Mouse (Mus musculus): ENCODE measurements around the gene Bag3. TPM values are rescaled to one million over a fixed set of nuclear protein-coding genes. Genes with fewer than 3 reads are reported as not detected.

Bag3 gene
- polyA plus RNA-seq, 1 experiment from 2014 or later: 12.5 TPM

DNA sequence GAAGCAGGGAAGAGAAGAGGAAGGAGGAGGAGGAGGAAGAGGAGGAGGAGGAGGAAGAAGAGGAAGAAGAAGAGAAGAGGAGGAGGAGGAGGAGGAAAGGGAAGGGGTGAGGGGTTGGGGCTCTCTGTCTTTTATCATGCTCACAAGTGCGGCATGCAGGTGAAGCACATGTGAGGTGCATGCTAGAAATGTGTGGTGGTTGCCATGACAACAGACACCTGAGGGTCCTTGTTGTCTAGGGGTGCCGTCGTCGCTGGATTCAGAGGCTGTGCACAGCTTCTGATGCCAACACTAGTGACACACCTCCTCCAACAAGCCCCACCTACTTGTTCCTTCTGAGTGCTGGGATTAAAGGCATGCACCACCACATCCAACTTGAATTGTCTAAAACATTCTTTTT, 7.1 kb upstream of the Bag3 start:
- WGBS: 64% methylated on average over 4 of the region's 4 CpGs
- Histone ChIP-seq H3K4me1 (replicated peaks; ENCODE audit: control insufficient read depth, insufficient read depth, low read length) (no peaks in the 10 kb centered on the region), H3K27ac (ENCODE audit: low read depth, low read length) (no peak overlapping the region), H3K27me3 (replicated peaks; ENCODE audit: control insufficient read depth, insufficient read depth, low read length) (no peaks in the 10 kb centered on the region), H3K36me3 (ENCODE audit: control insufficient read depth, insufficient read depth, low read length) (no peaks in the 10 kb centered on the region), H3K9me3 (ENCODE audit: control insufficient read depth, low read length) (no peaks in the 10 kb centered on the region), H3K9ac (ENCODE audit: low read depth, low read length) (no peak overlapping the region), H3K4me3 (ENCODE audit: low read depth, low read length) (no peak overlapping the region), H3K4me2 (no peak overlapping the region)
- no peak for DNase-seq (ENCODE audit: low spot score)
- no peak for ATAC-seq (replicated peaks; ENCODE audit: low FRiP score)

DNA sequence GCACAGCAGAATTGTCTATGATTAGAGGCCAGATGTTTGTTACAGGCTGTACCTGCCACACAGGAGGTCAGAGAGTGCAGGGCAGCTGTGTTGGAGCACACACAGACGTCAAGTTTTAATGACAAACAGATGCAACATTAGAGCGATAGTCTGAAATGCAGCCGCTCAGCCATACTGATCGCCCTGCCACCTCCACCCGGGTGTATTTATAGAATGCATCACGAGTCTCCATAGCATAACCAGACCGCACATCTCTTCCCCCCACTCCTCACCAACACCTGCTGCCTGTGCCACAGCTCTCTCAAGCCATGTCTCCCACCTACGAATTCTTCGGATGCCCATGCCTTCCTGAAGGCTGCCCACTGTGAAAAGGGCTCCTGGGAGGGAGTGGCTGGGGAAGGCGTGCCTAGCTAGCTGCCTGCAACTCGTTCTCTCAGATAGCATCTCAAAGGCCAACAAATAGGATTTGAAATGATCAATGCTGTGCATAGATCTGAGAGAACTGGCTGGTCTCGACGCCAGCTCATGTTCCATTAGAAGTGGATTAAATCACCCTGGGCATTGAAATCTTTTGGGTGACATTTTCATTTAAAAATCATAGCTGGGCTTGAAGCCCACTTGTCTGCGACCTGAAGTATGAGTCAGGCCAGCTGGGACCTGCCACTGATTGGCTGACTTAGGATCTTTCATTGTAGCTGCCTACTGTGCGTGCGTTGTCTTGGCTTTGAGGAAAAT, 3.9 kb upstream of the Bag3 start:
- Histone ChIP-seq H3K4me2 (no peak overlapping the region), H3K4me1 (replicated peaks; ENCODE audit: control insufficient read depth, insufficient read depth, low read length) (no peaks in the 10 kb centered on the region), H3K9me3 (ENCODE audit: control insufficient read depth, low read length) (no peaks in the 10 kb centered on the region), H3K36me3 (ENCODE audit: control insufficient read depth, insufficient read depth, low read length) (no peaks in the 10 kb centered on the region), H3K9ac (ENCODE audit: low read depth, low read length) (no peak overlapping the region), H3K4me3 (ENCODE audit: low read depth, low read length) (no peak overlapping the region), H3K27me3 (replicated peaks; ENCODE audit: control insufficient read depth, insufficient read depth, low read length) (no peaks in the 10 kb centered on the region), H3K27ac (ENCODE audit: low read depth, low read length) (no peak overlapping the region)
- no peak for ATAC-seq (replicated peaks; ENCODE audit: low FRiP score)
- WGBS: 72% methylated on average over 16 of the region's 16 CpGs
- DNase-seq (ENCODE audit: low spot score): no peak

DNA sequence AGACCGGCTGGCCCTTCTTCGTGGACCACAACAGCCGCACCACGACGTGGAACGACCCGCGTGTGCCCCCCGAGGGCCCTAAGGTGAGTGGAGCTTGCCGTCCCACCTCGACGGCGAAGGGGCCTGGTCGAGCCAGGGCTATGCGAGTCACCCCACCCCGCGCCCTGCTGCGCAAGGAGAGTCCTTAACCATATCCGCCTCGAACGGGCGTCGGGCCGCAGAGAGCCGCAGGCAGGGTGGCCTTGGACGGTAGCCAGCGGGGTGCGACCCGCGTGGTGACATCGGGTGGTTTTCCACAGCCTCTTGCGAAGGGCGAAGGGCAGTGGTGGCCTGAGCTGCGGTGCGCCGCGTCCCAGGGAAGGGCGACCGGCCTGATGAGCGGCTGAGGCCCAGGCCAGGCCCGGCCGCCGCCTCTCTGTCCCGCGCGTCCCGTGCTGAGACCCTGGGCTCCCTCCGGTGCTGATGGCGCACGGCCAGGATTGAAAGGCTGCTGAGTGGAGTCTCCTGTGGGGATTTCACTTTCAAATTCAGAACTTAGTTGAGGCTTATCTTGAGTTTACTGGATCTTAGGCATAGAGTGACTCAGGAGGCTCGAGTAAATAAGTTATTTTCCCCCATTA, 656 bp downstream of the Bag3 start:
- H3K4me3 ChIP-seq (ENCODE audit: low read depth, low read length): peak overlapping the region; percentile 86
- H3K36me3 ChIP-seq (ENCODE audit: control insufficient read depth, insufficient read depth, low read length): no peaks in the 10 kb centered on the region
- WGBS: under 1% methylated on average over 51 of the region's 51 CpGs
- ATAC-seq (replicated peaks; ENCODE audit: low FRiP score) (peak; percentile 70), DNase-seq (ENCODE audit: low spot score) (peak; percentile 81)
- peaks cover 13% of the 10 kb centered on the region for H3K4me1 ChIP-seq (replicated peaks; ENCODE audit: control insufficient read depth, insufficient read depth, low read length)
- peak overlapping the region; percentile 90 for H3K27ac ChIP-seq (ENCODE audit: low read depth, low read length)
- H3K9ac ChIP-seq (ENCODE audit: low read depth, low read length): peak overlapping the region; percentile 94
- no peaks in the 10 kb centered on the region for H3K27me3 ChIP-seq (replicated peaks; ENCODE audit: control insufficient read depth, insufficient read depth, low read length)
- H3K9me3 ChIP-seq (ENCODE audit: control insufficient read depth, low read length): no peaks in the 10 kb centered on the region
- peak overlapping the region; percentile 76 for H3K4me2 ChIP-seq

DNA sequence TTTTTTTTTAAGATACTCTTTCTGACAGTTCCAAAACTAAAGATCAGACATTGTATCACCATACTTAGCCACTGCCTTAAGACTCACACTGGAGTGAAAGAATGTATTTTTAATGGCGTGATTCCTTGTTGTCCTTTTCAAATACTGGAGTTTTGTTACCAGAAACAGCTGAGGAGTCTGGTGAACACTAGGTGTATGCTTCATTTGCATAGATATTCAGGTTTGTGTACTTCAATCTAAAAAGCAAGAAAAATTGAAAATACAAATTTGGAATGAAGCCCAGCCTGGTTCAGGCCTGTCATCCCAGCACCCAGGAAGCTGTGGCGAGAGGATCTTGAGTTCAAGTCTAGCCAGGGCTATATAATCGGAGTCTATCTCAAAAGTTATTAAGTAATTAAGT, 1.2 kb downstream of the Bag3 start:
- no peak for ATAC-seq (replicated peaks; ENCODE audit: low FRiP score)
- H3K9ac ChIP-seq (ENCODE audit: low read depth, low read length): peak overlapping the region; percentile 94; the same call in 1 of the 2 replicates
- peak overlapping the region; percentile 76 for H3K4me2 ChIP-seq
- 70% methylated on average over 3 of the region's 3 CpGs for WGBS
- H3K4me1 ChIP-seq (replicated peaks; ENCODE audit: control insufficient read depth, insufficient read depth, low read length): peaks cover 18% of the 10 kb centered on the region
- H3K27ac ChIP-seq (ENCODE audit: low read depth, low read length): peak overlapping the region; percentile 90; the same call in 1 of the 2 replicates
- DNase-seq (ENCODE audit: low spot score): no peak
- no peaks in the 10 kb centered on the region for H3K9me3 ChIP-seq (ENCODE audit: control insufficient read depth, low read length)
- H3K4me3 ChIP-seq (ENCODE audit: low read depth, low read length): peak overlapping the region; percentile 86
- H3K36me3 ChIP-seq (ENCODE audit: control insufficient read depth, insufficient read depth, low read length): no peaks in the 10 kb centered on the region
- H3K27me3 ChIP-seq (replicated peaks; ENCODE audit: control insufficient read depth, insufficient read depth, low read length): no peaks in the 10 kb centered on the region

- ATAC-seq (replicated peaks; ENCODE audit: low FRiP score) (no peak), DNase-seq (ENCODE audit: low spot score) (no peak)
- H3K36me3 ChIP-seq (ENCODE audit: control insufficient read depth, insufficient read depth, low read length): no peaks in the 10 kb centered on the region
- H3K27me3 ChIP-seq (replicated peaks; ENCODE audit: control insufficient read depth, insufficient read depth, low read length): no peaks in the 10 kb centered on the region
- H3K9ac ChIP-seq (ENCODE audit: low read depth, low read length): no peak overlapping the region
- no peaks in the 10 kb centered on the region for H3K9me3 ChIP-seq (ENCODE audit: control insufficient read depth, low read length)
- H3K4me3 ChIP-seq (ENCODE audit: low read depth, low read length): no peak overlapping the region
- peaks cover 32% of the 10 kb centered on the region for H3K4me1 ChIP-seq (replicated peaks; ENCODE audit: control insufficient read depth, insufficient read depth, low read length)
- H3K27ac ChIP-seq (ENCODE audit: low read depth, low read length): no peak overlapping the region
- 60% methylated on average over 6 of the region's 6 CpGs for WGBS
- H3K4me2 ChIP-seq: no peak overlapping the region
Observed at GRCm38 (mm10) chr7:128526611-128527010, 3.2 kb downstream of the Bag3 start.

DNA sequence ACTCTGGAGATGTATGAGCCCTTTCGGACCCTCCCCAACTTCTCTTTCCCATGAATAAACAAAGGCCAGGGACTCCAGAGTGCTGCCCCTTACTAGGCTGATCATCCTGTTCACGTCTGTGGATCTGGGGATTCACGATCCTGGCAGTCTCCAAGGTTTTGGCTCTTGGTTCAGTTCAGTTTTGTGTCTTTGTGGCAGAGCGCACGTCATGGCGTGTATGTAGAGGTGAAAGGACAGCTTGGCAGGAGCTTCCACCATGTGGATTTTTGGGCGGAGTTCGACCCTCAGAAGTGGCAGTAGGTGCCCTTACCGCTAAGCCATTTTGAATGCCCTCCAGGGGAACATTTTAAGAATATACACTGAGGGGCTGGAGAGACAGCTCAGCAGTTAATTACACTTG, 5.2 kb downstream of the Bag3 start:
- H3K4me1 ChIP-seq (replicated peaks; ENCODE audit: control insufficient read depth, insufficient read depth, low read length): peaks cover 50% of the 10 kb centered on the region
- H3K4me2 ChIP-seq: no peak overlapping the region
- H3K9me3 ChIP-seq (ENCODE audit: control insufficient read depth, low read length): no peaks in the 10 kb centered on the region
- no peak for DNase-seq (ENCODE audit: low spot score)
- no peak overlapping the region for H3K9ac ChIP-seq (ENCODE audit: low read depth, low read length)
- H3K27me3 ChIP-seq (replicated peaks; ENCODE audit: control insufficient read depth, insufficient read depth, low read length): no peaks in the 10 kb centered on the region
- WGBS: 76% methylated on average over 9 of the region's 9 CpGs
- H3K4me3 ChIP-seq (ENCODE audit: low read depth, low read length): no peak overlapping the region
- H3K36me3 ChIP-seq (ENCODE audit: control insufficient read depth, insufficient read depth, low read length): no peaks in the 10 kb centered on the region
- ATAC-seq (replicated peaks; ENCODE audit: low FRiP score): no peak
- 0 out of 2 replicates have a peak overlapping the region, but pooled peaks have one; percentile 60 for H3K27ac ChIP-seq (ENCODE audit: low read depth, low read length)

GRCm38 (mm10) chr7:128529126-128529525, 5.7 kb downstream of the Bag3 start:
- Histone ChIP-seq H3K36me3 (ENCODE audit: control insufficient read depth, insufficient read depth, low read length) (no peaks in the 10 kb centered on the region), H3K4me2 (no peak overlapping the region), H3K27me3 (replicated peaks; ENCODE audit: control insufficient read depth, insufficient read depth, low read length) (no peaks in the 10 kb centered on the region), H3K4me1 (replicated peaks; ENCODE audit: control insufficient read depth, insufficient read depth, low read length) (peaks cover 51% of the 10 kb centered on the region), H3K9ac (ENCODE audit: low read depth, low read length) (no peak overlapping the region), H3K9me3 (ENCODE audit: control insufficient read depth, low read length) (no peaks in the 10 kb centered on the region), H3K27ac (ENCODE audit: low read depth, low read length) (peak overlapping the region; percentile 60; the same call in 1 of the 2 replicates), H3K4me3 (ENCODE audit: low read depth, low read length) (no peak overlapping the region)
- 29% methylated on average over 6 of the region's 6 CpGs for WGBS
- ATAC-seq (replicated peaks; ENCODE audit: low FRiP score): no peak
- DNase-seq (ENCODE audit: low spot score): no peak

DNA sequence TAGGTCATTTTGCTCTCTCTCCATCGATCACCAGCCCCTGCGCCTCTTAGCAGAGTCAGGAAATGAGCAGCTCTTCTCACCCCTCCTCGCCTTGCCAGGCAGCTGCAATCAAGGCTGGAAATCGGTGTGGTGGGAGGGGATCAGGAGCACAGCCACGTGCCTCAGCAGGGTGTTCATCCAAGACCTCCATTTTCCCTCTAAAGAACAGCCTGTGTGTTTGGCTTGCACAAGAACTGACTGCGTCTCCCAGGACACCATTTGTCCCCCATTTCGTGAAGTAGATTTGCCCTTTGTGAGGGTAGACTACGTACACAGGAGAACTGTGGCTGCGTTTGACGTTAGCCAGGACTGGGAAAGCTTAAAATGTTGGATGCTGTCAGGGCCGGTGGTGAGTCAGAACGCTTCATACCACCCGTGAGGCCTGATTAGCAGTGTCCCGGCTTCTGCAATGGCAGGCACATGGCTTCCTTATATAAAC, 6.2 kb downstream of the Bag3 start:
- Histone ChIP-seq H3K36me3 (ENCODE audit: control insufficient read depth, insufficient read depth, low read length) (no peaks in the 10 kb centered on the region), H3K27ac (ENCODE audit: low read depth, low read length) (peak overlapping the region; percentile 60), H3K9me3 (ENCODE audit: control insufficient read depth, low read length) (no peaks in the 10 kb centered on the region), H3K4me1 (replicated peaks; ENCODE audit: control insufficient read depth, insufficient read depth, low read length) (peaks cover 56% of the 10 kb centered on the region), H3K4me3 (ENCODE audit: low read depth, low read length) (no peak overlapping the region), H3K4me2 (peak overlapping the region; percentile 15), H3K9ac (ENCODE audit: low read depth, low read length) (no peak overlapping the region), H3K27me3 (replicated peaks; ENCODE audit: control insufficient read depth, insufficient read depth, low read length) (no peaks in the 10 kb centered on the region)
- DNase-seq (ENCODE audit: low spot score) (peak; percentile 44), ATAC-seq (replicated peaks; ENCODE audit: low FRiP score) (peak; percentile 40; the same call in 1 of the 2 replicates)
- 29% methylated on average over 14 of the region's 14 CpGs for WGBS

All from liver, embryonic 11.5 days (tissue).